Mouse (Mus musculus) heart, embryonic 10.5 days (tissue): Measurements from ENCODE around the gene Prex1. TPM values are rescaled to one million over a fixed set of nuclear protein-coding genes. Genes with fewer than 3 reads are reported as not detected.
"Not testable (repeated sequence)": the region's sequence is repeated elsewhere in the genome, so short reads cannot be mapped to it uniquely, and the experiment has no call there.

Source experiments
- DNase-seq: peaks from one replicate; pipeline ENCODE4 v3.0.0-alpha.2; 2017; ENCODE audit warnings: low spot score
- H3K27ac ChIP-seq: fragments of 300-500 bp; sonication (generic); 2 replicates; pipeline ENCODE4 v1.5.1; 2016; ENCODE audit warnings: mild to moderate bottlenecking
- H3K27me3 ChIP-seq: fragments of 300-500 bp; sonication (generic); 2 replicates; pipeline ENCODE4 v1.6.1; 2016; ENCODE audit warnings: mild to moderate bottlenecking; ENCODE audit not compliant: poor library complexity, insufficient read depth, severe bottlenecking
- H3K36me3 ChIP-seq: fragments of 300-500 bp; sonication (generic); 2 replicates; pipeline ENCODE4 v1.6.1; 2016; ENCODE audit warnings: mild to moderate bottlenecking, moderate library complexity
- H3K4me1 ChIP-seq: fragments of 300-500 bp; sonication (generic); 2 replicates; pipeline ENCODE4 v1.6.1; 2016; ENCODE audit warnings: mild to moderate bottlenecking
- H3K4me3 ChIP-seq: fragments of 300-500 bp; sonication (generic); 2 replicates; pipeline ENCODE4 v1.5.1; 2016; ENCODE audit warnings: mild to moderate bottlenecking, moderate library complexity
- H3K9me3 ChIP-seq: fragments of 300-500 bp; sonication (generic); 2 replicates; pipeline ENCODE4 v1.6.1; 2016; ENCODE audit warnings: mild to moderate bottlenecking, moderate library complexity
- WGBS: fragments of 180-500 bp; shearing (Covaris S2); methylation state at CpG from one replicate; pipeline ENCODE4 v1.1.7; 2016; 5-methylcytosine and 5-hydroxymethylcytosine counted together
- polyA plus RNA-seq: library from polyadenylated mRNA; unstranded; fragments of >200 nt; fragmentation: Nextera tagmentation; extraction: Ambion mirVana; gene quantifications from 2 replicates; pipeline ENCODE4 v1.2.1, GENCODE M21; 2016

Gene Prex1
- polyA plus RNA-seq, 1 experiment from 2014 or later, result 13.2 TPM

DNA sequence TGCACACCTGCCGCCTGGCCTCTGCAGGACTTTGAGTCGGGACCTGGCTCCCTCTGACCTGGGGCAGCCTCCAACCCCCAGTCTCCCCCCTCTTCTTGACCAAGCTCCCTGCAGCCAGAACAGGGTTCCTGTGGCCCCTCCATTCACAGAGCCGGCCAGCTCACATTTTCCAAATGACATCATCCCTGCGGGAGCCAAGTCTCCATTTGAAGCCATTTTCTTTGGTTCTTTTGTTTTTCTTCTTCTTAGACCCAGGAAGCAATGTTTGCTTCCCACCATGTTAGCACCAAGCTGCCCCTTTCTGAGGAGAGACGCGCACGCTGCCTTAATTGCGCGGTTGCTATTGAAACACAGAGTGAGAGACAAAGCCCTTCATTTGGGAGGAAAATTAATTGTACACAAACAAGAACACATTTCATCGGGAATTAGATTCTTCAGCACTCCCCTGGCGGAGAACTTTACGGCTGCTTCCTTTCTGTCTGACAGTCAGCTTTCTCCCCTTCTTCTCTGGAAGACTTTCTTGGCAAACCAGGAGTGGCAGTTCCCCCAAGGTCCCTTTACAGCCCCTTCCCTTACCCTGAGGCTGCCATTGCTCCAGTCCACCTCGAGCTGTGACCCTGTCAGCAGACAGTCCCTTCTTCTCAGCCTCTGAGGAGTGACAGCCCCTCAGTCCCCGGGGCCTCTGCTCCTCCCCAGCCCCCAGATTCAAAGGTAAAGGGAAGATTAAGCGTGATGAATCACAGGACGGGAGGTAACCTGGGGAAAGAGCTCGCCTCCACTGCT lies 196.0 kb downstream of the Prex1 start:
- not testable (repeated sequence) for DNase-seq, H3K4me3 ChIP-seq, H3K36me3 ChIP-seq, H3K9me3 ChIP-seq
- Histone ChIP-seq H3K27ac (peak overlapping the region; percentile 17), H3K4me1 (peaks cover 65% of the 10 kb centered on the region), H3K27me3 (0 out of 2 replicates have a peak, but pooled peaks cover 10% of the 10 kb centered on the region)
- 24% methylated on average over 15 of the region's 17 CpGs for WGBS

GRCm38 (mm10) chr2:166516818-166517353 lies 196.7 kb downstream of the Prex1 start:
- H3K27me3 ChIP-seq, result 0 out of 2 replicates have a peak, but pooled peaks cover 10% of the 10 kb centered on the region
- peaks cover 62% of the 10 kb centered on the region for H3K4me1 ChIP-seq
- peak overlapping the region; percentile 17 for H3K27ac ChIP-seq
- H3K9me3 ChIP-seq, result no peaks in the 10 kb centered on the region
- WGBS, result 47% methylated on average over 6 of the region's 6 CpGs
- no peak for DNase-seq
- H3K4me3 ChIP-seq, result no peak overlapping the region
- H3K36me3 ChIP-seq, result no peaks in the 10 kb centered on the region

Other genes starting within 250 kb of the Prex1 start
- 8.0 and 13.3 TPM in 2 replicates for gene Trp53rkb, start 78.7 kb upstream of the Prex1 start, polyA plus RNA-seq
- 6.3 and 8.2 TPM in 2 replicates for gene Arfgef2, start 91.8 kb upstream of the Prex1 start, polyA plus RNA-seq
- 147 and 155 TPM in 2 replicates for gene Cse1l, start 192.2 kb upstream of the Prex1 start, polyA plus RNA-seq